ENCODE assay signal across 41 mouse cellular contexts in genomic region chr10:5070168-5070940, GRCm38 (mm10). TPM values are rescaled to one million over a fixed set of nuclear protein-coding genes. Genes with fewer than 3 reads are reported as not detected.
DNase-seq lines count a peak whose midpoint lies in the region; ATAC-seq and TF ChIP-seq lines count a peak whose summit lies in the region.
"Had no signal": no experiment of that assay in that cellular context is flagged by ENCODE, and none has a peak within 500 bp of the region (broad histone marks: within the 10 kb centered on the region; RNA-seq: fewer than 3 reads in every experiment).

No protein-coding gene starts in this region.

- H3K36me3 ChIP-seq in heart, embryonic 11.5 days (ENCODE audit: control insufficient read depth, insufficient read depth, low read length): no peaks in the 10 kb centered on the region
- H3K36me3 ChIP-seq in heart, embryonic 16.5 days (ENCODE audit: control insufficient read depth, insufficient read depth): peaks cover 12% of the 10 kb centered on the region
- 0 out of 2 replicates have a peak, but pooled peaks cover 3% of the 10 kb centered on the region for H3K36me3 ChIP-seq in embryonic facial prominence, embryonic 15.5 days
- no peaks in the 10 kb centered on the region; the same call in 1 of the 2 replicates for H3K36me3 ChIP-seq in limb, embryonic 14.5 days (ENCODE audit: control insufficient read depth, insufficient read depth, low read length)
- H3K36me3 ChIP-seq: hindbrain, embryonic 10.5 days; limb, embryonic 12.5 days; liver, embryonic 13.5 days; midbrain, embryonic 13.5 days; neural tube, embryonic 12.5 days had no signal

- H3K9ac ChIP-seq in heart, embryonic 11.5 days (ENCODE audit: low read depth, low read length): no peak overlapping the region
- peak overlapping the region; percentile 74 for H3K9ac ChIP-seq in heart, embryonic 16.5 days (ENCODE audit: low read length)
- no peak overlapping the region for H3K9ac ChIP-seq in embryonic facial prominence, embryonic 15.5 days
- no peak overlapping the region for H3K9ac ChIP-seq in limb, embryonic 14.5 days (ENCODE audit: low read depth, low read length, severe bottlenecking)
- H3K9ac ChIP-seq: hindbrain, embryonic 15.5 days; limb, embryonic 12.5 days; liver, embryonic 13.5 days; midbrain, embryonic 13.5 days; neural tube, embryonic 12.5 days had no signal

- DNase-seq in heart, postnatal 10 days: no peak
- DNase-seq in heart, postnatal 14 days: no peak
- DNase-seq in limb, embryonic 14.5 days (ENCODE audit: low spot score): no peak
- no peak for DNase-seq in liver
- DNase-seq: adrenal gland, adult 2 months; adrenal gland, postnatal 36 days; B cell, adult 2 months; cerebellum, adult 18-20 months; cerebellum, postnatal 10 days; gastrocnemius, postnatal 36 days; kidney, adult 11 months; kidney, postnatal 25 days; liver, embryonic 13.5 days; lung, adult 18-20 months; lung, postnatal 4 days; right cerebral cortex, postnatal 4 days; thymus, adult 18-20 months; thymus, postnatal 25 days had no signal

- no peak for ATAC-seq in heart, embryonic 11.5 days (replicated peaks; ENCODE audit: insufficient number of reproducible peaks, low FRiP score, low TSS enrichment)
- ATAC-seq in heart, embryonic 16.5 days (replicated peaks; ENCODE audit: extremely low read depth, insufficient read depth, low FRiP score): no peak
- no peak for ATAC-seq in embryonic facial prominence, embryonic 15.5 days (ENCODE audit: insufficient number of reproducible peaks, low FRiP score, low TSS enrichment, low read depth)
- peak; percentile 46 for ATAC-seq in limb, embryonic 14.5 days (ENCODE audit: low FRiP score, low read depth)
- ATAC-seq: activated CD4-positive, CD25-positive, alpha-beta regulatory T cell, adult 4 months; forebrain, embryonic 14.5 days; inflammation-experienced regulatory T-cells, adult 6 months; lung, postnatal 0 days; midbrain, embryonic 13.5 days had no signal

- no peaks in the 10 kb centered on the region for H3K4me1 ChIP-seq in heart, embryonic 11.5 days (ENCODE audit: control insufficient read depth, insufficient read depth, low read length)
- no peaks in the 10 kb centered on the region; the same call in 1 of the 2 replicates for H3K4me1 ChIP-seq in heart, embryonic 16.5 days (ENCODE audit: control insufficient read depth, insufficient read depth, low read length)
- 0 out of 2 replicates have a peak, but pooled peaks cover 8% of the 10 kb centered on the region for H3K4me1 ChIP-seq in embryonic facial prominence, embryonic 15.5 days
- H3K4me1 ChIP-seq in limb, embryonic 14.5 days (ENCODE audit: control insufficient read depth, insufficient read depth, low read length): peaks cover 8% of the 10 kb centered on the region
- H3K4me1 ChIP-seq: hindbrain, embryonic 10.5 days; hindbrain, embryonic 15.5 days; liver, embryonic 13.5 days; midbrain, embryonic 13.5 days; neural tube, embryonic 12.5 days had no signal

- TF ChIP-seq POLR2A in limb, embryonic 14.5 days (IDR thresholded peaks at IDR 0.05; ENCODE audit: borderline replicate concordance, extremely low read depth, insufficient read depth, insufficient read length): no peak

- peak overlapping the region; percentile 93 for H3K27ac ChIP-seq in heart, embryonic 11.5 days (ENCODE audit: low read depth, low read length)
- H3K27ac ChIP-seq in heart, embryonic 16.5 days (ENCODE audit: low read length): peak overlapping the region; percentile 86
- 0 out of 2 replicates have a peak overlapping the region, but pooled peaks have one; percentile 44 for H3K27ac ChIP-seq in embryonic facial prominence, embryonic 15.5 days (replicated peaks)
- no peak overlapping the region for H3K27ac ChIP-seq in limb, embryonic 14.5 days (replicated peaks; ENCODE audit: low read depth, low read length)
- H3K27ac ChIP-seq: hindbrain, embryonic 10.5 days; hindbrain, embryonic 15.5 days; limb, embryonic 12.5 days; liver, embryonic 13.5 days; midbrain, embryonic 13.5 days; neural tube, embryonic 12.5 days; stomach, postnatal 0 days had no signal

- no peak overlapping the region for H3K4me3 ChIP-seq in heart, embryonic 11.5 days (ENCODE audit: low read depth, low read length)
- peak overlapping the region; percentile 39 for H3K4me3 ChIP-seq in heart, embryonic 16.5 days (ENCODE audit: low read length)
- no peak overlapping the region for H3K4me3 ChIP-seq in embryonic facial prominence, embryonic 15.5 days (replicated peaks)
- H3K4me3 ChIP-seq in limb, embryonic 14.5 days (replicated peaks; ENCODE audit: low read length): no peak overlapping the region
- H3K4me3 ChIP-seq: hindbrain, embryonic 10.5 days; hindbrain, embryonic 15.5 days; limb, embryonic 12.5 days; liver, embryonic 13.5 days; megakaryocyte, embryonic 14.5 days; midbrain, embryonic 13.5 days; neural tube, embryonic 12.5 days had no signal

- no peaks in the 10 kb centered on the region for H3K9me3 ChIP-seq in heart, embryonic 11.5 days (replicated peaks; ENCODE audit: control insufficient read depth, low read length)
- no peaks in the 10 kb centered on the region for H3K9me3 ChIP-seq in heart, embryonic 16.5 days (replicated peaks; ENCODE audit: control insufficient read depth, low read length)
- H3K9me3 ChIP-seq in embryonic facial prominence, embryonic 15.5 days (replicated peaks): no peaks in the 10 kb centered on the region
- no peaks in the 10 kb centered on the region for H3K9me3 ChIP-seq in limb, embryonic 14.5 days (ENCODE audit: control insufficient read depth, low read length)
- H3K9me3 ChIP-seq: hindbrain, embryonic 10.5 days; hindbrain, embryonic 15.5 days; limb, embryonic 12.5 days; liver, embryonic 13.5 days; megakaryocyte, embryonic 14.5 days; midbrain, embryonic 13.5 days; neural tube, embryonic 12.5 days had no signal

- intact Hi-C loops in heart, postnatal 10 days (cut with DNase I): no loop called here
- intact Hi-C loops in heart, postnatal 14 days (cut with DNase I): no loop called here

- no peaks in the 10 kb centered on the region for H3K27me3 ChIP-seq in heart, embryonic 11.5 days (ENCODE audit: control insufficient read depth, insufficient read depth, low read length)
- H3K27me3 ChIP-seq in heart, embryonic 16.5 days (ENCODE audit: control insufficient read depth, insufficient read depth, low read length): no peaks in the 10 kb centered on the region
- no peaks in the 10 kb centered on the region for H3K27me3 ChIP-seq in embryonic facial prominence, embryonic 15.5 days
- no peaks in the 10 kb centered on the region for H3K27me3 ChIP-seq in limb, embryonic 14.5 days (ENCODE audit: control insufficient read depth, insufficient read depth, low read length)
- H3K27me3 ChIP-seq: CH12.LX; hindbrain, embryonic 15.5 days; liver, embryonic 13.5 days; megakaryocyte, embryonic 14.5 days; midbrain, embryonic 13.5 days; neural tube, embryonic 12.5 days had no signal

- WGBS in heart, embryonic 11.5 days (ENCODE audit: insufficient replicate concordance): 85% methylated on average over 11 of the region's 11 CpGs
- 83% methylated on average over 11 of the region's 11 CpGs for WGBS in heart, embryonic 16.5 days
- WGBS in embryonic facial prominence, embryonic 15.5 days: 75% methylated on average over 11 of the region's 11 CpGs
- 74% methylated on average over 11 of the region's 11 CpGs for WGBS in limb, embryonic 14.5 days

- peak overlapping the region; percentile 19; the same call in 1 of the 2 replicates for H3K4me2 ChIP-seq in heart, embryonic 11.5 days
- peak overlapping the region; percentile 54 for H3K4me2 ChIP-seq in heart, embryonic 16.5 days (ENCODE audit: low read depth, low read length)
- H3K4me2 ChIP-seq in embryonic facial prominence, embryonic 15.5 days (replicated peaks): no peak overlapping the region
- H3K4me2 ChIP-seq in limb, embryonic 14.5 days (replicated peaks; ENCODE audit: low read depth, low read length, severe bottlenecking): no peak overlapping the region
- H3K4me2 ChIP-seq: hindbrain, embryonic 15.5 days; limb, embryonic 12.5 days; liver, embryonic 13.5 days; midbrain, embryonic 13.5 days; neural tube, embryonic 12.5 days had no signal

RNA-seq across cellular contexts. Expression of gene Gm10097, which starts 1.4 kb away (rescaled TPM):
- 0.42 and 0.54 TPM in 2 replicates for polyA plus RNA-seq in heart, embryonic 11.5 days (2014; fragmentation: Nextera tagmentation; extraction: Ambion mirVana)
- 1 to 10 TPM in 1 of 2 experiments, under 1 TPM in 1; 0.86 to 1.2 TPM for total RNA-seq in heart, postnatal 10 days (2021)
- 1.4 and 1.5 TPM in 2 replicates for polyA plus RNA-seq in heart, embryonic 16.5 days (2015; fragmentation: Nextera tagmentation; extraction: Ambion mirVana)
- under 1 TPM; 0.36 to 0.54 TPM for total RNA-seq in heart, postnatal 14 days (2021)
- polyA plus RNA-seq in embryonic facial prominence, embryonic 15.5 days (2015; fragmentation: Nextera tagmentation; extraction: Ambion mirVana): 0.08 and 0.38 TPM in 2 replicates
- polyA plus RNA-seq in limb, embryonic 14.5 days (2012; rRNA removed): 0.04 and 0.09 TPM in 2 replicates
- polyA plus RNA-seq in limb, embryonic 14.5 days (2014; fragmentation: Nextera tagmentation; extraction: Ambion mirVana): 0.14 and 0.39 TPM in 2 replicates
- total RNA-seq: adrenal gland, adult 2 months; adrenal gland, postnatal 36 days; CH12.LX; common myeloid progenitor, adult 5-6 weeks; ES-E14; layer of hippocampus, adult 18-20 months; layer of hippocampus, postnatal 10 days; left cerebral cortex, adult 18-20 months; left cerebral cortex, postnatal 14 days had no signal
- polyA plus RNA-seq: activated CD4-positive, CD25-positive, alpha-beta regulatory T cell, adult 4 months; adrenal gland, adult 2 months; brain, embryonic 14.5 days; forebrain, embryonic 14.5 days; liver, embryonic 13.5 days; spleen, adult 2 months had no signal

Comparison
In these comparisons a context has a peak if more than half of its experiments do, and no peak if none do; other contexts are left out.
1. H3K4me2 ChIP-seq: peak in heart, embryonic 11.5 days (single experiment) and heart, embryonic 16.5 days (single experiment); none in embryonic facial prominence, embryonic 15.5 days (single experiment) and limb, embryonic 14.5 days (single experiment).